Mouse (Mus musculus) heart, embryonic 14.5 days (tissue): ENCODE results near the gene Kalrn. TPM values are rescaled to one million over a fixed set of nuclear protein-coding genes. Genes with fewer than 3 reads are reported as not detected.

Source experiments
- ATAC-seq: fragments of 200-750 bp; cut with Nextera tagmentation; 2 replicates; pipeline ENCODE4 v1.8.0; 2017; ENCODE audit warnings: low read depth, moderate TSS enrichment; ENCODE audit not compliant: insufficient number of reproducible peaks, insufficient read depth, low FRiP score
- H3K27ac ChIP-seq, 2 experiments: fragments of 200-500 bp in 1 of 2; fragments of 300-500 bp in 1 of 2; sonication (generic) in 1 of 2; replicated peaks in 1 of 2; 2 replicates each; pipeline ENCODE4 v1.5.1; 2012 to 2014; ENCODE audit warnings: low read depth in 2 of 2, low read length in 2 of 2, control low read depth in 1 of 2, mild to moderate bottlenecking in 1 of 2, mixed read lengths in 1 of 2; ENCODE audit not compliant: control insufficient read depth in 1 of 2, insufficient read depth in 1 of 2
- H3K27me3 ChIP-seq: fragments of 300-500 bp; sonication (generic); 2 replicates; pipeline ENCODE4 v1.6.1; 2014; ENCODE audit warnings: mild to moderate bottlenecking, low read length, control low read depth; ENCODE audit not compliant: control insufficient read depth, insufficient read depth
- H3K36me3 ChIP-seq: fragments of 300-500 bp; sonication (generic); 2 replicates; pipeline ENCODE4 v1.6.1; 2014; ENCODE audit warnings: mild to moderate bottlenecking, control low read depth, low read length, mixed read lengths; ENCODE audit not compliant: control insufficient read depth, insufficient read depth
- H3K4me1 ChIP-seq, 2 experiments: fragments of 200-500 bp in 1 of 2; fragments of 300-500 bp in 1 of 2; sonication (generic) in 1 of 2; 2 replicates each; pipeline ENCODE4 v1.6.1; 2012 to 2014; ENCODE audit warnings: low read length in 2 of 2, control low read depth in 1 of 2, mixed read lengths in 1 of 2; ENCODE audit not compliant: control insufficient read depth in 2 of 2, insufficient read depth in 2 of 2
- H3K4me2 ChIP-seq: fragments of 300-500 bp; sonication (generic); 2 replicates; pipeline ENCODE4 v1.6.1; 2014; ENCODE audit warnings: mild to moderate bottlenecking, low read length
- H3K4me3 ChIP-seq, 2 experiments: fragments of 200-500 bp in 1 of 2; fragments of 300-500 bp in 1 of 2; sonication (generic) in 1 of 2; 2 replicates each; pipeline ENCODE4 v1.5.1; 2012 to 2014; ENCODE audit warnings: low read length in 2 of 2, mild to moderate bottlenecking in 2 of 2, control low read depth in 1 of 2, low read depth in 1 of 2, moderate library complexity in 1 of 2; ENCODE audit not compliant: control insufficient read depth in 1 of 2, insufficient read depth in 1 of 2
- H3K9ac ChIP-seq: fragments of 300-500 bp; sonication (generic); 2 replicates; pipeline ENCODE4 v1.6.1; 2014; ENCODE audit warnings: mild to moderate bottlenecking, low read length
- H3K9me3 ChIP-seq: fragments of 300-500 bp; sonication (generic); 2 replicates; pipeline ENCODE4 v1.6.1; 2016; ENCODE audit warnings: low read length, control low read depth; ENCODE audit not compliant: control insufficient read depth
- WGBS: fragments of 180-500 bp; shearing (Covaris S2); extraction: QIAGEN DNeasy Blood & Tissue Kit; methylation state at CpG from one replicate; pipeline ENCODE4 v1.1.7; 2014; 5-methylcytosine and 5-hydroxymethylcytosine counted together
- polyA plus RNA-seq: library from polyadenylated mRNA; unstranded; fragments of >200 nt; fragmentation: Nextera tagmentation; extraction: Ambion mirVana; gene quantifications from 2 replicates; pipeline ENCODE4 v1.2.1, GENCODE M21; 2014

Gene Kalrn
- polyA plus RNA-seq, 1 experiment from 2014 or later = 33.4 TPM

- Histone ChIP-seq H3K27ac (0 out of 4 replicates have a peak overlapping the region, but pooled peaks of 1 of the 2 experiments have one; percentile 9), H3K4me1 (peaks cover 2 to 5% of the 10 kb centered on the region in 2 experiments; a peak in 3 of 4 replicates), H3K27me3 (no peaks in the 10 kb centered on the region), H3K9ac (no peak overlapping the region), H3K4me3 (no peak overlapping the region), H3K9me3 (no peaks in the 10 kb centered on the region), H3K4me2 (no peak overlapping the region), H3K36me3 (no peaks in the 10 kb centered on the region)
- ATAC-seq = no peak
- 67% methylated on average over 8 of the region's 8 CpGs for WGBS
These were observed 21.4 kb upstream of the Kalrn start for GRCm38 (mm10) chr16:34594597-34595262.

GRCm38 (mm10) chr16:34592696-34593095, 19.4 kb upstream of the Kalrn start:
- H3K4me1 ChIP-seq = peaks cover 2 to 5% of the 10 kb centered on the region in 2 experiments; a peak in 3 of 4 replicates
- H3K4me3 ChIP-seq = no peak overlapping the region
- no peaks in the 10 kb centered on the region for H3K36me3 ChIP-seq
- WGBS = 33% methylated on average over 2 of the region's 2 CpGs
- H3K4me2 ChIP-seq = no peak overlapping the region
- no peaks in the 10 kb centered on the region for H3K9me3 ChIP-seq
- no peak overlapping the region for H3K27ac ChIP-seq
- no peak for ATAC-seq
- H3K27me3 ChIP-seq = no peaks in the 10 kb centered on the region
- H3K9ac ChIP-seq = no peak overlapping the region

GRCm38 (mm10) chr16:34591934-34592333, 18.6 kb upstream of the Kalrn start:
- no peaks in the 10 kb centered on the region for H3K27me3 ChIP-seq
- H3K4me2 ChIP-seq = no peak overlapping the region
- no peaks in the 10 kb centered on the region for H3K9me3 ChIP-seq
- no peak overlapping the region for H3K9ac ChIP-seq
- H3K36me3 ChIP-seq = no peaks in the 10 kb centered on the region
- no peak overlapping the region for H3K27ac ChIP-seq
- ATAC-seq = no peak
- peaks cover 2 to 5% of the 10 kb centered on the region in 2 experiments; a peak in 3 of 4 replicates for H3K4me1 ChIP-seq
- H3K4me3 ChIP-seq = no peak overlapping the region
- WGBS = 89% methylated on average over 1 of the region's 1 CpGs

GRCm38 (mm10) chr16:34579671-34580326, 6.5 kb upstream of the Kalrn start:
- no peak for ATAC-seq
- Histone ChIP-seq H3K9me3 (peaks cover 7% of the 10 kb centered on the region; the same call in 1 of the 2 replicates), H3K4me3 (no peak overlapping the region), H3K9ac (no peak overlapping the region), H3K4me2 (no peak overlapping the region), H3K27ac (no peak overlapping the region), H3K27me3 (no peaks in the 10 kb centered on the region), H3K36me3 (no peaks in the 10 kb centered on the region), H3K4me1 (no peaks in the 10 kb centered on the region)
- 86% methylated on average over 4 of the region's 4 CpGs for whole genome bisulfite sequencing

GRCm38 (mm10) chr16:34573856-34574491, 642 bp upstream of the Kalrn start:
- WGBS = 1% methylated on average over 36 of the region's 42 CpGs

GRCm38 (mm10) chr16:34572406-34573150, 754 bp downstream of the Kalrn start:
- H3K4me1 ChIP-seq = peaks cover 4 to 12% of the 10 kb centered on the region in 2 experiments; a peak in 3 of 4 replicates
- peak overlapping the region; percentile 95 for H3K4me2 ChIP-seq
- no peaks in the 10 kb centered on the region for H3K36me3 ChIP-seq
- peak overlapping the region; percentile 90 for H3K9ac ChIP-seq
- peak overlapping the region in 1 of 2 experiments; percentile 84; a peak in 2 of 4 replicates for H3K27ac ChIP-seq
- no peaks in the 10 kb centered on the region for H3K27me3 ChIP-seq
- H3K9me3 ChIP-seq = peaks cover 1% of the 10 kb centered on the region; the same call in 1 of the 2 replicates
- peak overlapping the region; percentile 82 to 86 for H3K4me3 ChIP-seq
- WGBS = under 1% methylated on average over 57 of the region's 61 CpGs
- ATAC-seq = no peak

More at GRCm38 (mm10) chr16:34573856-34574491, 642 bp upstream of the Kalrn start:
- no peaks in the 10 kb centered on the region for H3K27me3 ChIP-seq
- no peaks in the 10 kb centered on the region for H3K36me3 ChIP-seq
- H3K27ac ChIP-seq = peak overlapping the region; percentile 74 to 84
- H3K9me3 ChIP-seq = peaks cover 7% of the 10 kb centered on the region; the same call in 1 of the 2 replicates
- peak; percentile 79 for ATAC-seq
- H3K4me3 ChIP-seq = peak overlapping the region; percentile 82 to 86
- H3K9ac ChIP-seq = peak overlapping the region; percentile 90
- peak overlapping the region; percentile 95 for H3K4me2 ChIP-seq
- peaks cover 4 to 12% of the 10 kb centered on the region in 2 experiments; a peak in 3 of 4 replicates for H3K4me1 ChIP-seq

- H3K9ac ChIP-seq = peak overlapping the region; percentile 90
- no peaks in the 10 kb centered on the region for H3K27me3 ChIP-seq
- WGBS = under 1% methylated on average over 10 of the region's 10 CpGs
- H3K4me2 ChIP-seq = peak overlapping the region; percentile 95
- H3K36me3 ChIP-seq = no peaks in the 10 kb centered on the region
- no peak for ATAC-seq
- no peak overlapping the region for H3K27ac ChIP-seq
- peak overlapping the region; percentile 82 to 86 for H3K4me3 ChIP-seq
- no peaks in the 10 kb centered on the region for H3K9me3 ChIP-seq
- H3K4me1 ChIP-seq = peaks cover 4 to 12% of the 10 kb centered on the region in 2 experiments; a peak in 3 of 4 replicates
These were observed 1.4 kb downstream of the Kalrn start for GRCm38 (mm10) chr16:34571931-34572405.
